Mouse (Mus musculus): ENCODE results near the gene Rab42.
A peak's percentile ranks its signal among the peaks of the same experiment; 100 is the strongest.

Rab42 gene

GRCm38 (mm10) chr4:132273166-132273565 lies 30.0 kb downstream of the Rab42 start:
- DNase-seq (ENCODE audit: low read depth, low spot score): no peak

- peak; percentile 94 for DNase-seq (ENCODE audit: low read depth, low spot score)
Observed at GRCm38 (mm10) chr4:132269740-132270560, 33.2 kb downstream of the Rab42 start.

GRCm38 (mm10) chr4:132268871-132269739 lies 34.1 kb downstream of the Rab42 start:
- DNase-seq (ENCODE audit: low read depth, low spot score): no peak

GRCm38 (mm10) chr4:132266835-132267349 lies 36.3 kb downstream of the Rab42 start:
- DNase-seq (ENCODE audit: low read depth, low spot score): no peak

GRCm38 (mm10) chr4:132263313-132263712 lies 39.9 kb downstream of the Rab42 start:
- DNase-seq (ENCODE audit: low read depth, low spot score): no peak

GRCm38 (mm10) chr4:132262358-132262616 lies 40.9 kb downstream of the Rab42 start:
- no peak for DNase-seq (ENCODE audit: low read depth, low spot score)

- peak; percentile 60 for DNase-seq (ENCODE audit: low read depth, low spot score)
Observed at GRCm38 (mm10) chr4:132261514-132262357, 41.4 kb downstream of the Rab42 start, which contains the start of gene Gmeb1. Gene Gmeb1, minus strand, starts transcription at chr4:132261602.

GRCm38 (mm10) chr4:132260404-132261379 lies 42.5 kb downstream of the Rab42 start:
- no peak for DNase-seq (ENCODE audit: low read depth, low spot score)

GRCm38 (mm10) chr4:132259248-132259647 lies 43.9 kb downstream of the Rab42 start:
- no peak for DNase-seq (ENCODE audit: low read depth, low spot score)

GRCm38 (mm10) chr4:132256384-132256783 lies 46.8 kb downstream of the Rab42 start:
- DNase-seq (ENCODE audit: low read depth, low spot score): no peak

GRCm38 (mm10) chr4:132254986-132255385 lies 48.2 kb downstream of the Rab42 start:
- DNase-seq (ENCODE audit: low read depth, low spot score): no peak

- no peak for DNase-seq (ENCODE audit: low read depth, low spot score)
Observed at GRCm38 (mm10) chr4:132253622-132254021, 49.6 kb downstream of the Rab42 start.

- no peak for DNase-seq (ENCODE audit: low read depth, low spot score)
Observed at GRCm38 (mm10) chr4:132253128-132253527, 50.1 kb downstream of the Rab42 start.

All from retina, adult 2 months (tissue).